Mouse (Mus musculus): ENCODE results near the gene Mark2.
"Not testable (repeated sequence)": the region's sequence is repeated elsewhere in the genome, so short reads cannot be mapped to it uniquely, and the experiment has no call there.

Gene Mark2

DNA sequence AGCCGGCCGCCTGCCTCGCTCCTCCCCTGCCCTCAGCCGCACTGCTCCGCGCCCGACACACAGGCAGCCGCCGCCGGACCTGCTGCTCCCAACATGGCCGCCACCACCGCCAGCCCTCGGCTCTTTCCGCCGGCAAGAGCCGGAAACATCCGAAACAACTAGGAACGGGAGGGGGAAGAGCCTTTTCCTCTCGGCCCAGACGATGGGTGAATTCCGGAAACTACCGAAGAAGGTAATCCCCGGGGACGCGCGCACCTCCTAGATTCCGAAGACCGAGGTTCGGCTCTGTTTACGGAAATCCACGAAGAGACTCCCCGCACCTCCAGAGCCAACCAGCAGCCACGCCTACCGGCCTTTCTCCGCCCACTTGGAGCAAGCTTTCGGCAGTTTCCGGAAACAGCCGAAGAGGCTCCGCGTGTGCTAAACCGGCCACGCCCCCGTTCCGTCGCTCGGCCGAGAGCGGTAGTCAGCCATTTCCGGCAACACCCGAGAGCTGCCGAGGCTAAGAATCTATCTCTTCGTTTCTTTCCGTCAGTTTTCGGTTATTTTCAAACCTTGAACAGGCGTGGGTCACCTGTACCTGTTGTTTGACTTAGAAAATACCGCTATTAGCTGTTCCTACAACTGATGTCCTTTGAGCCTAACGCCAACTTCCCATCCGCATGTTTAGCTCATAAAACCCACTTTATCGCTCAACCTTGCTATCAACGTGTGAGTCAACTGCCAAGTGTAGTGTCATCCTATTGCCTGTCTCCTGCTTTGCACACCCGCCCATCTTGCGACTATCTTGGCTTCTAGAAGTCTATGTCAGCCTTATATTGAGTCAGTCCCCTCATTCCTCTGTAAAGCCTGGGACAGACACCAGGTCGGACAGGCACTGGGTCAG is at the start of gene Mark2:
Gene Mark2 (minus strand): TSS at position 349 of the 886 bp plus-strand sequence.
- DNase-seq (ENCODE audit: low spot score), result peak; percentile 100

DNA sequence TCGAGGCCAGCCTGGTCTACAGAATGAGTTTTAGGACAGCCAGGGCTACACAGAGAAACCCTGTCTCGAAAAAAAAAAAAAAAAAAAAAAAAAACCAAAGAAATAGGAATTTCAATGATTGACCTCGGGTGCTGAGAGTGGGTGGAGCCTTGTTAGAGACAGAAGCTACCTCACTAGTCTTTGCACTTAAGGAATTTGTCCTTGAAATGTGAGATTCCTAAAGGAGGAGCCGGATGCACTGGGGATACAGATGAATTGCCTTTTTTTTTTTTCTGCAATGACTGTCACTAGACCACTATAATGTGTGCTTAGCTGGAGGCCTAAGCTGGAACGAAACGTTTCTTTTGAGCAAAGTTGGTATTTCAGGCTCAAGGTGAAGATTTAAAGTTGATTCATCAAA is 46.8 kb upstream of the Mark2 start:
- no peak for DNase-seq (ENCODE audit: low spot score)

DNA sequence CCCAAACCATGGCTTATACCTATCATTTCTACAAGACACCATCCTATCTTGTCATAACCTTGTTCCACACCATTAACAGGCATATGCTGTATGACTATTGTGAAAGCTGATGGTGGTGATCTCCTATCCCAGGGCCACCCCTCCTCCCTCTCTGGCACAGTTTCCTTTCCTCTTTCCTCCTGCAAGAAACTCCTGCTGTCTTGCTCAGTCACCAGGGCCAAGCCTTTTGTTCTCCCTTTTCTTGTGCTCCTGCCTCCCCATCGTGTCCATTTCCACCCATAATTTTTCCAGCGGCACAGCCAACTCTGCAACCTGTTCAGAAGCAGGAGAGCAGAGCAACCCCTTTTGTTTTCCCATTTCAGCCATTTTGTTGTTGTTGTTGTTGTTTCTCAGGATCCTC is 44.4 kb upstream of the Mark2 start:
- no peak for DNase-seq (ENCODE audit: low spot score)

DNA sequence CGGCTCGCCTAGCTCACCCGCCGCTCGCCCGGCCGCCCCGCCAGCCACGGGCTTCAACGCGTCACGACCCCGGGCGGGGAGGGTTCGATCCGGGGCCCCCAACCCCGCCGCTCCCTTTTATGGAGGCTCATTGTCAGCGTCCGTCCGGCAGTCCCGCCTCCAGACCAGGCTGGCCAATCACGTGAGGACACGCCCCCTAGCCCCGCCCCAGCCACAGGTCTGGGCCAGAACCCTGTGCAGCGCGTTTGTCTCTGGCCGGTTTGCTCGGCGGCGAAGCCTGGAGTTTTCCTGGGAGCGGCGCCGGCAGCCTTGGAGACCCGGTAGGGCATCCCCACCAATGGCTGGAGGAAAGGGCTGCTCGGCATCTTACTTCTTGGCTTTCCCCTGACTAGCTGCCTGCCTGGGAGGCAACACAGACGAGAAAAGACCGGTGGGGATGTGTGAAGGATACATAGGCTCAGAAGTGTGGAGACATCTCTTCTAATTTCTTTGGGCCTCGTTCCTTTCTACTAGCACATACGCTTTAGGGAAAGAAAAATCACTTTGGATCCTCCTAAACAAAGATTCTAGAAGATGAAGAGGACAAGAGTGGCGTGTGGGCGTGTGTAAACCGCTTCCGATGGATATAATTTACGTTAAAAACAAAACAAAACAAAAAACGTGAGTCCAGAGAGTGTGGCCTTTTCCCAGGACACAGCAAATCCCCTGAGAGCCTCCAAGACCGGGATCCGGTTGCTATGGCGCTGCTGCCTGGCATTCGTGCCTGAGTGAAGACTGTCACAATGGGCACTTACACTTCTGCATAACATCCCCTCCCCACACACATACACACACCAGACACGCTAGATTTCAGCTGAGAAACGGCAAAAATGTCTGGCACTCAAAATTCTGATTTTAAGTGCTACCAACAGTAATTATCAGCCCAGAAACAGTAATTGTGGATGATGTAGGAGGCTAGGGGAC is 41.5 kb upstream of the Mark2 start, which contains the start of gene Spindoc:
Gene Spindoc (minus strand): TSS at position 92 of the 963 bp plus-strand sequence.
- DNase-seq (ENCODE audit: low spot score), result peak; percentile 97

DNA sequence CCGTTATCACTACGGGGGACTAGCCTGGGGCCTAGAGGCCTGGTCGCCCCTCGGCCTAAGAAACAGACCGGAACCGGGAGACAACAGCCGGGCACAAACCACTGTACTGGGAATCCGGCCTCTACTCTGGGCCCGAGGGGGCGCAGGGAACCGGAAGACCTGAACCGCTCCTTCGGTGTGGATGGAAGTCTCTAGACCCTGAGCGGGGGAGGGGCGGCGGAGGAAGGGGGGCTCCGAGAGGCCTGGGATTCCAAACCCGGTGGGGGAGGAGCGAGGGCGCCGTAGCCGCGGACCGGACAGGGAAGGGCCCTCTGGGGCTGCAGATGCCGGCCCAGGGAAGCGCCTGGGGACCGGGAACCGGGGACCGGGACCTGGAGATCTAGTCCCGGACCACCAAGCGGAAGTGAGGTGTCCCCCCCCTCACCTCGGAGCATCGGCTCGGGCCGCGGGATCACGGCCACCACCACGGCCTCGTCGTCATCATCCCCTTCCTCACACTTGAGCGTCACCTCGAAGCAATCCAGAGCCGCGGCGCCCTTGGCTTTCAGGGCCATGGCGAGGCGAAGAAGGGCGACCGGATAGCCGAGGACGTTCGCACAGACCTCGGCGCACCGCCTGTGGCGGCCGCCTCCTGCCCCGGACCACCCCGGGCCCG is 40.7 kb upstream of the Mark2 start:
- peak; percentile 76 for DNase-seq (ENCODE audit: low spot score)

DNA sequence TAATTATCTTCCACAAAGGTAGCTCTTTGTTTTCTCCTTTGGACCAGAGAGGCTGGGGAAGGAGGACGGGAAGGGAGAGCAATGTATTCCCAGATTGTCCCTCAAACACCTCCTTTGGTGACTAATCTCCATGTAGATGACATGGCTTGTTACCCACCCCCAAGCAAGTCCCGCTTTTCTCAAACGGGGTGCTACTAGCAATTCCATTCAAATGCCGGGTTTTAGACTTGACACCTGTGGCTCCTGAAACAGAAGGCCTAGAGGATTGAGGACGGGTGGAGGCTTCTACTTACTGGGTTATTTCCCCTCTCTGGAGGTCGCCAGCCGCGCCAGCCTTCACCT is 40.2 kb upstream of the Mark2 start:
- no peak for DNase-seq (ENCODE audit: low spot score)

DNA sequence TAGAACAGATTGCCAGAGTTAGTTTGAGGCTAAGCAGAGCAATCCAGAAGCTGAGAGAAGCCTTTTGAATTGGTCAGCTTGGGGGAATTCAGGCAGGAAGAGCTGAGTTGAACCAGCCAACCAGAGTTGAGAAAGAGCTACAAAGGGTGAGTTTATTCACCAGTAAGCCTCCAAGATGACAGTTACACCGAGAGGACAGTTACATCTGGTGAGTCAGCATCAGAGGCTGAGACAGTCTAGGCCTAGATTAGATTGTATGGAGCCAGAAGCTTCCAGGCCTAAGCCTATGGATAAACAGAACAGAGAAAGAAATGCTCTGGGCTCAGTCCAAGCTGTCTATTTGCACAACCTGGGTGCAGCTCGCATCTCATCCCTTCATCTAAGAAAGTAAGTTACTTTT is 36.0 kb upstream of the Mark2 start:
- DNase-seq (ENCODE audit: low spot score), result no peak

DNA sequence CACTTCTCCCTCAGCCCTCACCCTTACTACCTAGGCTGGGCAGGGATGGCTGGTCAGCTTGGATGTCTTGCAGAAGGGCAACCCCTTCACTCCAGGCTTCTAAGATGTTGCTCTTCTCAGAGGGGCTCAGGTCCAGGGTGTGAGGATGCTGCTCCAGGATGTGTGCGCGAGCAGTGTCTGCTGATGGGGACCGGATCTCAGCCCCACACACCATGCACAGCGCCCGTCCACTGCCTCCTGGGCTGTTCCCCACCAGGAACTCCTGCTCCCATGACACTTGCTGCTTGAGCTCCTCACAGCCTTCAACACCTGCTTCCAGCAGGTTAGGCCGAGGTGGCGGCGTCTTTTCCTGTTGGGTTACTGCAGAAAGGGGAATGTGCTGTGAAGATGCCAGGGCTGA is 32.8 kb upstream of the Mark2 start:
- DNase-seq (ENCODE audit: low spot score), result no peak

DNA sequence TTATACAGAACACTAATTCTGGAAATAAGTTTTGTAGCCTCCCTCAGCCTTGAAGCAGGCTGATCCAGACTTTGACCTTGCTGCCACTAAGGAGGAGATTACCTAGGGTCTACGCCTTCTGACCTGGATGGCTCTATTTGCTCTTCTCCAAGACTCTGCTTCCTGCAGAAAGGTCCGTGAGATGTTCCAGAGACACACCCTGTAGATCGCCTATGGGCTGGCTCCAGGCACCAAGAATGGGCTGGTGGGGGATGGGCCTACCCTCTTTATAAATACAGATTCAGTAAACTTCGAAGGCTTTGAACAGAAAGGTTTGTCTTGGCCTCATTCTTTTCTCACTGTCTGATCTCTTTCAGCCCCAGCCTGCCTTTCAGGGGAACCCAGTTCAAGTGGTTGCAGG is 27.8 kb upstream of the Mark2 start:
- not testable (repeated sequence) for DNase-seq (ENCODE audit: low spot score)

DNA sequence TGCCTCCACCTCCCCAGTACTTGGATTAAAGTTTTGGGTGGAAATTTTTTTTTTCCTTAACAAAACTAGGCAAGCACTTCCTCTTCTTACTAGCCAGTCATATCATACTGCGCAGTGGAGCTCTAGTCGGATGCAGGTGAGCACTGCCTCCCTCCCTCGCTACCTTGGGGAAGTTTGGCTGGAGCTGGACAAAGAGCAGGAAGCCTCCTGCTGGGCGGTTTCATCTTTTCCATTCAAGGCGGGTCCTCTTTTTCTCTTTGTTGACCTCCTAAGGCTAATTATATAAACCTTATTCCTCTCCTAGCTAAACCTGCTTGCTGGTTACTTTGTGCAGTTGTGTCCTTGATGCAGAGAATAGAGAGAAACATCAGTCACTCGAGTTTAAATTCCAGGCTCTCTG is 12.0 kb upstream of the Mark2 start:
- no peak for DNase-seq (ENCODE audit: low spot score)

DNA sequence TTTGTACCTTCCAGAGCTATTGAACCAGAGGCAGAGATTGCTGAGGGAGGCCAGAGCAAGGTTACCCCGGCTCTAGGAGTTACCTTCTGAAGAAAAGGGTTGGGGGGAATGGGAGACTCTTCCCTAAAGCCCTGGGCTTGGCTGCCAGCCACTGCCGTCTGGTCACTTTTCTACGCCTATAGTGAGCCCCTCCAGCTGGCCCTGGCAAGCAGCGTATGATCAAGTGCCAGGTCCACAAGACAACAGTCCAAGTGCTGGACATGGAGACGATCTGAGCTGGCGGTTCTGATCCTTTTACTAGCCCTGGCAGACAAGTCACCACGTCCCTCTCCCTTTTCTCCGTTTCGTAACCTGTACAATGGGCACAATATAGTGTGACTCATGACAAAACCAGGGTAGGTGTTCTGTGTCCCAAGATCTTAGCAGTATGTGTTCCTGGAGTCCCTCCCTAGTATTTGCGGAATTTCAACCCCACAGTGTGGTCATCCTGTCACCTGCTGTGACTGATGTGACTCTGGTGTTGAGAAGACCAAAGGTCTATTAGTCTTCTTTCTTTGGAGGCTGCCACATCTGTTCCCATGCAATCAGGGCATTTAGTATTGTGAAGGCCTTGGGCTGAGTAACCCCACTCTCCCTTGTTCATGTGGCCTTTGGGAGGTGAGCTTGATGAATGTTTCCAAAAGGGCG is 11.3 kb upstream of the Mark2 start:
- no peak for DNase-seq (ENCODE audit: low spot score)

DNA sequence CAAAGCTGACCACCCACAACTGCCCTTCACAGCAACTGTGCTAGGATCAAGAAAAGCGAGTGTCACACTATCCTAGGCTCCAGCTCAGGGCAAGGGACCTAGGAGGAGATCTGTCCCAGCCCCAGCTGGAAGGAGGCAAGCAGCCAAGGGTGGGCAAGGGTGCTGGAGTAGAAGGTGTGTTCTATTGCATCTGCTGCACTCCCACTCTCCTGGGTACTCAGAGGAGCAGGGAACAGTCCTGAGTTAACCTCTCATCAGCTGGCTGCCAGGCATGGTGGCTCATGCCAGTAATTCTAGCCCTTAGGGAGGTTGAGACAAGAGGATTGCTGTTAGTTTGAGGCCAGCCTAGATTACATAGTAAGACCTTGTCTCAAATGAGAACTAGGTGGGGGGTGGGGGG is 8.3 kb upstream of the Mark2 start:
- DNase-seq (ENCODE audit: low spot score), result no peak

DNA sequence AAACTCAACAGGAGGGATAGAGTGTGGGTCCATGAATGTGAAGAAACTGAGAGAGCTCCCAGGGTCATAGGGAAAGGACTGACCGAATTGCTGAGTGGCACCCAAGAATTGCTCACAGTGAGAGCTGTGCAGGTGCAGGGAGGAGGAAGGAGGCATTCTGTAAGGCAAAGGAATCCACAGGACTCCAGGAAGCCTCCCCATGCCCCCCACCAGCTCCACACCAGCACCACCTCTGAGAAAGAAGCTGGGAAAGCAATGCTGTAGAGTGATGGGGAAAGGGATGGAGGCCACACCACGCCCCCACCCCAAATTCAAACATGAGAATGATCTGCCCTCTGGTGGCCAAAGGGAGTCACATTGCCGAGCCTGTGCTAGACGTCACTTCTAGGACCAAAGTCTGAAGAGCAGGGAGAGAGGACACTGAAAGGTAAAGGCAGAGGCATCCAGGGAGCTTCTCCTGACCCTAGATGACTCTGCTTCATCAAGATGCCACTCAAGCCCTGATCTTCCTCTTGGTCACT is 3.6 kb upstream of the Mark2 start:
- peak; percentile 89 for DNase-seq (ENCODE audit: low spot score)

DNA sequence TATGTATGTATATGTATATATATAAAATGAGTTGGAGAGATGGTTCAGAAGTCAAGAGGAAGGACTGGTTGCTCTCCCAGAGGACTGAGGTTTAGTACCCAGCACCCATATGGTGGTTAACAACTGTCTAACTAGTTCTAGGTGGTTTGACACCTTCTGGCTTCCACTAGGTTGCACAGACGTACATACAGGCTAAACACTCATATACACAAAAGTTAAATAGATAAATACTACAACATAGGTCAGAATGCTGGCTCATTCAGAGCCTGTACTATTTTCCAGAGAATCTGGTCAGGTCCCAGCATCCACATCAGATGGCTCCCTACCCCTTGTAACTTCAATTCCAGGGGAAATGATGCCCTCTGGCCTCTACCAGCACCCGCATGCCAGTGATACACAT is 986 bp upstream of the Mark2 start:
- no peak for DNase-seq (ENCODE audit: low spot score)

DNA sequence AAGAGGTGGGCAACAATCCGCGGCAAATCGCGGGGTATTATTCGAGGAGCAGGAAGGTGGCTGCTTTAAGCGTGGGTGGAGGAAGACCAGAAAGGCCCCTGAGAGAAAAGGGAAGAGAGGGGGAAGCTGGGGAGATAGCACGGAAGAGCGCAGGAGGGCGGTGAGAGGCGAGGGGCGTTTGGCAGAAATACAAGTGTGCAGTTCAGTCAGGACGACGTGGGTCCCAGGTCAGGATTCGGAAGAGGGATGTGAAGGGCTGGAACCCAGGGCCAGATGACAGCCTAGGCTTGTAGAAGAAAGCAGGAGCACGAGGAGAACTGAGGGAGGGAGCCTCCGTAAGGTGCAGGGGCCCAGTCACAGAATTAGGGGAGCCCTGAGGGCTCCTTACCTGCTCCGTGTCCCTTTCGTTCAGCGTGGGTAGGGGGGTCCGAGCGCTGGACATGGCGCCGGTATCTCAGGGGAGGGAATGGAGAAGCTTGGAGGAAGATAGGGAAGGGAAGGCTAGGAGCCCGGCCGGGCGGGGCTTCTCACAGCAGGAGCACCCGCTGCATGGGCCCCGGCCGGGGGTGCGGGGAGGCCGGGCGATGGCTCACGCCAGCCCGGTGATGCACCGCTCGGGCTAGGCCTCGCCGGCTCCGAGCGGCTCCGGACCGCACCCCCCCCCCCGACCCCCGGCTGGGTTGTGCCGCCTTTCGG is 732 bp downstream of the Mark2 start:
- peak; percentile 39 for DNase-seq (ENCODE audit: low spot score)

DNA sequence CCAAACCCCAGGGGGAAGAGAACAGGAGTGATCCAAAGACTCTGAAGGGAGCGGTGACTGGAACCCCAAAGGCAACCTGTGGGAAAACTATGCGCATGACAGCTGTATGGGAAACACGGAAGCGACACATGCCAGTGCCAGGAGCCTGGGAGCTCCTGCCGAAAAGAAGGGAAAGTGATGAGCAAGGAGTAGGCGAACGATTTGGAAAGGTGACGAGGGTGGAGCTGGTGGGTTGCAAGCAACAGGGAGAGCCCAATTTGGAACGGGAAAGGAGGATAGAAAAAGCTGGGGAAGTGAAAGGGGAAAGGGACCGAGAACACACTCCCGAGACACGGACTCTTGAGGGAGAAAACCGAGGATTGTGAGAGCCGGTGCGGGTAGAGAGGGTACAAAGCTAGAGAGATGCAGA is 1.3 kb downstream of the Mark2 start:
- DNase-seq (ENCODE audit: low spot score), result peak; percentile 11

DNA sequence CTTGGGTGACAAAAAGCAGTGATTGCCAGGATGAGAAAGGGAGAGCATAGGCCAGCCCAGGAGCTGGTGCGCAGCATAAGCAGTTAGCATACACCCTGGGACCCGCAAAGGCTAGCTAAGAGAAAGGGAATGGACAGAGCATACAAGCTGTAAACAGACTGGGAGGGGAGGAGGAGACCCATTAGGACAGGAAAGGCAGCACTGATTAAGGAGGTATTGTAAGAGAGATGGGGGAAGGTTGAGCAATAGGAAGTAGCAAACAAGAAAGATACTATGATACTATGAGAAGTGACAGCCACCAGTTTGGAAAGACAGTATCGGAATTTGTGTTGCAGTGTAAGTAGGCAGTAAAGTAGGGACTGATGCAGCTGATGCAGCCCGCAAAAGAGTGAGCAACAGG is 1.8 kb downstream of the Mark2 start:
- peak; percentile 10 for DNase-seq (ENCODE audit: low spot score)

DNA sequence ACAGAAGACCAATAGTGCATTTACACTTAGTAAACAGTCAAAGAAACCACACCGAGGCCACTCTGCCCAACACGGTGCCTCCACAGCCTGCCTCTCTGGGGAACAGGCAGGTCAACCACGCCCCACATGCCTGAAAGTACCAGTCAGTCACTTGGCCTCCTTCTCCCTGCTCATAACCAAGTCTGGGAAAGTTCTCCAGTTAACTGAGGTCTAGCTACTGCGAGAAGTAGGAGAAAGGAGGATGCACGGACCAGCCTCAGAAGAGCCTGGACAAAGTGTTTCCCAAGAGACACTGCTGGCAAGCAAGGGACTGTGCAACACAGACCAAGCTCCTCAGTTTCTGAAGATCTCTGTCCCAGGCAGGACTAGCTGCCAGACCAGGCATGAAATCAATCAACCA is 2.6 kb downstream of the Mark2 start:
- no peak for DNase-seq (ENCODE audit: low spot score)

DNA sequence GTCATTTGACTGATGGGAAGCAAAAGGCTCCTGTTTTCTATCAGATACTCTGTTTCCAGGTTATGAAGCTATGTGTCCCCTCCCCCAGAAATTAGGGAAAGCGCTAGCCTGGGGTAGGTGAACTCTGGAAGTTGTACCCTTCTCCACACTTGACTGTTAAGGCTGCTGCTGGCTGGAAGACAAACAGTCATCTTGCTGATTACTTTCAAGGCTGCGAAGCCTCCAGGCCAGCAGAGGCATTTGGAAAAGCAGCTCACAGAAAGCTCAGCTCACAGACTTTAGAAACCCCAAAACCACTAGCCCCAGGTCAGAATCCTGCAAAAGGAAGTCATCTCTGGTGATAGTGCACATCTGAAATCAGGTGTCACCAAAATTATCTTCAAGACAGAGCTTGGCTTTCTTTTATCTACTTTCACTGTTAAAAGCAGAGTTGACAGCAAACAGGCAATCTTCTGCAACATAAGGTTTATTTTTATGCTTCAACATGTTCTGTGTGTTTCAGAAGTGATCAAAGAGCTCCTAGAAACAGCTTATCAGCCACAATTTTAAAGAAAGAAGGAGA is 3.8 kb downstream of the Mark2 start:
- DNase-seq (ENCODE audit: low spot score), result no peak

DNA sequence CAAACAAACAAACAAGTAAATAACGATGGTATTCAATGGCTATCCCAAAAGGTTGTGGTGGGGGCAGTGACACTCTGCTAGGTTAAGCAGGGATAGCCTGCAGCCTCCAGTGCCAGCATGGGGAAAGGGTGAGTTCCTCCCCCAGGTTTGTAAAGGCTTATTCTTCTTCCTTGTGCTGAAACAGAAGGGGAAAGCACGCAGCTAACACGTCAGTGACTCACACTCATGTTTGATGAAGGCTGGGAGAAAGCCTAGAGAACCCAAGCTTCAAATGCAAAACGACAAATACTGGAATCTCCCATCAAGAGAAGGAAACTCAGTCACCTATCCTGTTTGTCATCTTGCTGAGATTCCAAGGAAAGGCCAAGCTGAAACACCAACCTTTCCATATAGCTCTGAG is 6.0 kb downstream of the Mark2 start:
- no peak for DNase-seq (ENCODE audit: low spot score)

DNA sequence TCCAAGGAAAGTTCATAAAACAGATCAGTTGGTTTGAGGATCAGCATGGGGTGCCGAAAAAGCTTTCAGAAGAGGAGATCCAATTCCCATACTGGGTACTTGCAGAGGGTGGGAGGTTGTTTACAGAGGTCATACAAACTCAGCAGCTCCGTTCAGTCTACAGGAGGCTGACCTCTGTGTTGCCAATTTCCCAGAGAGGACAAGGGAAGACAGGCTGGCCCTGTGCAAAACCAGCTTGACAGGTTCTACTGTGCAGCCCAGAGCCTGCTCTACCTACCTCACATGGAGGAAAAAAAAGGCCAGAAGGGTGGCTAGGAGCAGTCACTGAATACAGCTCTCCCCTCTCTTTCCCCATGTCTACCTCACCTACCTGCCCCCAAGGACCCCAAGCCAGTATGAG is 7.6 kb downstream of the Mark2 start:
- no peak for DNase-seq (ENCODE audit: low spot score)
